Mouse (Mus musculus) olfactory bulb, adult 2 months (tissue): Measurements from ENCODE around the gene Grip1.

Experiments used
- CTCF ChIP-seq: fragments of 200-500 bp; IDR thresholded peaks from 2 replicates; pipeline ENCODE4 v1.5.1; 2012; ENCODE audit warnings: low read depth, mild to moderate bottlenecking, low read length, moderate library complexity; ENCODE audit not compliant: insufficient read depth
- POLR2A ChIP-seq: fragments of 200-500 bp; IDR thresholded peaks from 2 replicates; pipeline ENCODE4 v1.6.1; 2012; ENCODE audit warnings: mild to moderate bottlenecking, low read depth, low read length, moderate library complexity; ENCODE audit not compliant: insufficient read depth

DNA sequence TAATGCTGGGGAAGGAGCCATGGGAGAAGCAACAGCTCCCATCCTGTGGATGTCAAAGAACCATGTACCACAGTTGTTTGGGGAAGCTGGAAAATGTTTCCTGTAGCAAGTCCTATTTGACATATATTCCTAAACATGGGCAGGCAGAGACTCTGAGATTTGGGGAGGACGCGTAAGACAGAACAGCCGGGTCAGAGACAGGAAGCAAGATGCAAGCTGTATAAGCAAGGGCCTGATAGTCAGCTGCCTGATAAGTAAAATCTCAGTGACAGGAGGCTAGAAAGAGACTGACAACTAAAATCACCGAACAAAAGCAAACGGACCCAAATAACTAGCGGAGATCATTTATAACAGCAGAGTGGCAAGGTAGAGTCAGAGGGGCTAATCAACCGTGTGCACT, 33.3 kb downstream of the Grip1 start:
- TF ChIP-seq CTCF, result no peak
- no peak for TF ChIP-seq POLR2A
